Mouse (Mus musculus): ENCODE measurements at regions not wholly inside any gene's neighbourhood (a gene's known extent, or its start where the extent isn't known, plus 50 kb on each side); places are given as distances from the start of the nearest gene placed in this dataset.

DNA sequence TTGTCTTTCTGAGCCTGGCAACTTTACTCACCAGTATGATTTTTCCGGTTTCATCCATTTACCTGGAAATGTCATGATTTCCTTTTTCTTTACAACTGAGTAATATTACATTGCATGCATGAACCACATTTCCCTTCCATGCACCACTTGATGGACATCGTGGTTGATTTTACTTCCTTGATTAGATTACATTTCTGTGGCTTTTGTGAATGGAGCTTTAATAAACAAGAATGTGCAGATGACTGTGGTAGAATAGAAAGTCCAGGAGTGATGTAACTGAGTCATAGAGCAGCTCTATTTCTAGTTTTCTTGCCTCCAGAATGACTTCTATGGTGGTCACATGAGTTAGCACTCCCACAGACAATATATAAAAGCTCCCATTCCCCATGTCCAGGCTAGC, 75.2 kb downstream of the Chst2 start:
- intact Hi-C loops (cut with DNase I), result no loop called here
- TF ChIP-seq CTCF (IDR thresholded peaks at IDR 0.05), result no peak

DNA sequence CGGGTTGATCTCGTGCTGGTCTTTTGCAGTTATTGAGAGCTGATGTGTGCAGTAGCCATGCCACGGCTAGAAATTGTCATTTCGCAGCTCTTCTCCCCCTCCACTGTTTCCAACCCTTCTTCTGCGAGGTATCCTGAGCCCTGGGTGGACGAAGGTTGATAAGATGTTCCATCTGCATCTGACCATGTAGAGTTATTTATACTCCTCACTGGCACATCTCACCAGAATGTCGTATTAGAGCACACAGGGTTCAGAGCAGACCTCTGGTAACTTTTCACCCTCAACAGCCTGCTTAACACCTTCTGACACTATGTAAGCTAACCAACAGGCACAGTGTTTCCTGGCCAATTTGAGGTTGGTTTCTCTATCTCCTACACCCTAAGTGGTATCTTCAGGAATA, 76.4 kb downstream of the Chst2 start:
- intact Hi-C loops (cut with DNase I), result no loop called here
- no peak overlapping the region for H3K27ac ChIP-seq
- DNase-seq (ENCODE audit: extremely low spot score in 1 of 2, low spot score in 2 of 2), result no peak
- no peak overlapping the region for H3K4me3 ChIP-seq
- TF ChIP-seq CTCF (IDR thresholded peaks at IDR 0.05), result no peak

More for the DNA sequence above, 75.2 kb downstream of the Chst2 start:
- H3K4me3 ChIP-seq, result no peak overlapping the region
- DNase-seq (ENCODE audit: extremely low spot score in 1 of 2, low spot score in 2 of 2), result no peak
- no peak overlapping the region for H3K27ac ChIP-seq

DNA sequence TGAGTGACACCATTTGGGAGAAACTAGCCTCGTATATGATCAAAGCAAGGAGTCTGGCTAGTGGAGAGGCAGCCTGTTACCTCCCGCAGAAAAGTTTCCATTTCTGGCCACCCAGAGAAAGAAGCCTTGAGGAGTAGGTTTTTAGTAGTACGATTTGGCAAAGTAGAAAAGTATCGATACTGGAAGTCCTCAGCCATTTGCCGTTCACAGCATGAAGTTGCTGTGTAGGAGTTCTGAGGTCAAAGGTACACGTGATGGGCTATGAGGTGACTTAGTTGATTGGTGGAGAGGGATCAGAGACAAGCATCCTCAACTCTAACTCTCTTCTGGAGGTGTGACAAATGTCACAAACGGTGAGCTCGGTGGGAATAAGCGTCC, 77.5 kb downstream of the Chst2 start:
- no peak for DNase-seq (ENCODE audit: extremely low spot score in 1 of 2, low spot score in 2 of 2)
- intact Hi-C loops (cut with DNase I), result no loop called here
- no peak overlapping the region for H3K4me3 ChIP-seq
- H3K27ac ChIP-seq, result no peak overlapping the region
- no peak for TF ChIP-seq CTCF (IDR thresholded peaks at IDR 0.05)

DNA sequence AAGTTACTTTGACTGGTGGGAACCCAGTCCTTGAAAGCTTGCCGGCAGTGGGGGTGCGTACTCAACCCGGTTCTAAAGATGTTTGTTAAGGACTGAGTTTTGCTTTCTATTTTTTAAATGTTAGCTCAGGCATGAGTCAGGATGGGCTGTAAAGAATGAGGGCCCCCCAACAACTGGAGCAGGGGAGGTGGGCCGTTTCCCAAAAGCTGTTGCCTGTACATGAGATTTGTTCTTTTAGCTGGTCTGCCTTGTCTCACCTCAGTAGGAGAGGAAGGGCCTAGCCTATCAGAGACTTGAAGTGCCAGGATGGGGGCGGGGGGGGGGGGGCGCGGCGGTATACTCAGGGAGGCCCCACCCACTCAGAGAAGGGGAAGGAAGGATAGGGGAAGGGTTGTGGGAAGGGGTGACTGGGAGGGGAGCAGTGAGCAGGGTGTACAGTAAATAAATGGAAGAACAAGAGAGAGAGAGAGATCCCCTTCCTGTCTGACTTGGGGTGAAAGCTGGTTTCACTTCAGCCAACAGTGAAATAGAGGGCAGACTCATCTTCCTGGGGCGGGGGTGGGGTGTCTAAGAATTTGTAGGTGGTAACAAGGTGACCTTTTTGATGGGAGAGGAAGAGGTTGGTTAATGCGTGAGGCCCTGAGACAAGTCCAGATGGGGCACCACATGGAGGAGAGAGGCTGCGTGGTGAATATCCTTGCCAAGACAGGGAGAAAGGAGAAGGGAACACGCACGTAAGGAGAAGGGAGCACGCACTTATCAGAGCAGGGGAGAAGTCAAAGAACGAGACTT, 78.1 kb downstream of the Chst2 start:
- no peak overlapping the region for H3K27ac ChIP-seq
- TF ChIP-seq CTCF (IDR thresholded peaks at IDR 0.05), result no peak
- no peak overlapping the region for H3K4me3 ChIP-seq
- intact Hi-C loops (cut with DNase I), result no loop called here
- DNase-seq (ENCODE audit: extremely low spot score in 1 of 2, low spot score in 2 of 2), result no peak

DNA sequence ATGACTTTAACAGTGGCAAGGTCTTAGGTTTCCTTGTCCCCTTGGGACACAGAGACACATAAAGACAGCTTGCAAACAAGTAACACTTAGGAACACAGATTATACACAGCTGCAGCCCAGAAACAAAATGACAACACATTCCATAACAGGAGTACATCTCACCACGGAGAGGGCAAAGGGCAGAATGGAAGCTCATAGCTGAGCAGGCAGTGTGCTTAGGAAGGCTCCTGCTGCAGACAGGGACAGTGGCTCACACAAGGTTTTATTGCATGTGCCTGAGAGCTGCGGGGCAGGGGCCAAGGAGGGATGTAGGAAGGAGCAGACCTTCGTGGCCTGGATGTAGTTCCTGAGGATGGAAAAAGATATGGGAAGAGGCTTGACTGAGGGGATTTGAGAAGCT, 78.8 kb downstream of the Chst2 start:
- no peak for TF ChIP-seq CTCF (IDR thresholded peaks at IDR 0.05)
- H3K4me3 ChIP-seq, result no peak overlapping the region
- intact Hi-C loops (cut with DNase I), result no loop called here
- no peak for DNase-seq (ENCODE audit: extremely low spot score in 1 of 2, low spot score in 2 of 2)
- no peak overlapping the region for H3K27ac ChIP-seq

DNA sequence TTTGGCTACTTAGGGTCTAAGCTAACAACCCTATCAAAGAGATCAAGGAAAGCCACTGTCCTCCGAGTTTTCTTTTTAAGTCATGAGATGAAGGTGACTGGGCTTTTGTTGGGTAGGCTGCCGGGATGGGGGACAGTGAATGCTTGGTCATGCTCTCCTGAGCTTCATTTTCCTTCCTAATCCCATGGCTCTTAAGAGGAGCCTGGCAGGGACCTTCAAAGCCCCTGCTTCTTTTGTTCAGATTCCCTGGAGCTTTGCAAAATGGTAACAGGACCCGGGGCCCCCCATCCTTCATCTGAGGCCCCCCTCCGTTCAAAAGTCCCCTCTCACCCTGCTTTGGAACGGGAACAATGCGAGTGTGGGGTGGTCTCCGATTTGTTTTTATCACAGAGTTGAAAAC, 82.9 kb downstream of the Chst2 start:
- H3K4me3 ChIP-seq, result no peak overlapping the region
- intact Hi-C loops (cut with DNase I), result loop anchor here (2.0 to 5.0 kb wide), 5 partner anchors 84 to 671 kb away; partner anchors contain the start of gene Chst2
- no peak overlapping the region for H3K27ac ChIP-seq
- no peak for DNase-seq (ENCODE audit: extremely low spot score in 1 of 2, low spot score in 2 of 2)
- TF ChIP-seq CTCF (IDR thresholded peaks at IDR 0.05), result no peak

DNA sequence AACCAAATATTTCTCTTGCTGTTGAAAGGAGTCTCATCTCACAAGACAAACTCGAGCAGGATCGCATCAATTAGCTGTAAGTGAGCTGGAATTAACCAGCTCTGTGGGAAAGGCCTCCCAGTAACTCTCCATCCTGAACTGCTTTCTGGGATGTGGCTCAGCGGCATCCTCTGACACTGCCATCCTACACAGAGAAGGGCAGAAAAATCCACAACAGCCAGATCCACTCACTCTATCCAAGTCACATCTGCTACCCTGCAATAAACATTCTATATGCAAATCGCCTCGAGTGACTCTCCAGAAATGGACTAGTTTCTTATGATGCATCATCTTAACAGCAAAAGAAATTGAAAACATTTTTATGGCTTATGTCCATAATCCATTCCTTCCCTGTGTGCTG, 83.6 kb downstream of the Chst2 start:
- intact Hi-C loops (cut with DNase I), result loop anchor here (2.0 to 5.0 kb wide), 5 partner anchors 84 to 671 kb away; partner anchors contain the start of gene Chst2
- no peak overlapping the region for H3K4me3 ChIP-seq
- TF ChIP-seq CTCF (IDR thresholded peaks at IDR 0.05), result no peak
- peak overlapping the region; percentile 72; the same call in 1 of the 2 replicates for H3K27ac ChIP-seq
- peak; percentile 11 to 33 for DNase-seq (ENCODE audit: extremely low spot score in 1 of 2, low spot score in 2 of 2)

DNA sequence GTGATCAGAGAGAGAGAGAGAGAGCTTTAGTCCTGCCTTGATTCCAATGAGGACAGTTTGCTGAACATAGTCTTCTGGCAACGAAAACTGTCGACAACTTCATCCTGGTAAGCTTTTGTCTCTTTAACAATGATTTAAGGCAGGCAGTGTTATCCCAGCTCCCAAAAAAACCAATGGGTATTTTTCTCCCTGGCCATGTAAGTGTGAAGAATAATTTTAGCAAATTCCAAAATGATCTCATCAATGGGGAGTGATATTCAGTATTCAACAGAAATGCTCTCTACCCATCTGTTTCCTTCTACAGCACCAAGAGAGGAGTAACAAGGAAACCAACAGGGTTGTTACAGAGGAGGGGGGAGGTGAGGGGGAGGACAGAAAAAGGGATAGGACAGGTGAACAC, 84.5 kb downstream of the Chst2 start:
- no peak overlapping the region for H3K4me3 ChIP-seq
- H3K27ac ChIP-seq, result peak overlapping the region; percentile 72; the same call in 1 of the 2 replicates
- no peak for DNase-seq (ENCODE audit: extremely low spot score in 1 of 2, low spot score in 2 of 2)
- intact Hi-C loops (cut with DNase I), result loop anchor here (2.0 to 5.0 kb wide), 5 partner anchors 85 to 670 kb away; partner anchors contain the start of gene Chst2
- no peak for TF ChIP-seq CTCF (IDR thresholded peaks at IDR 0.05)

DNA sequence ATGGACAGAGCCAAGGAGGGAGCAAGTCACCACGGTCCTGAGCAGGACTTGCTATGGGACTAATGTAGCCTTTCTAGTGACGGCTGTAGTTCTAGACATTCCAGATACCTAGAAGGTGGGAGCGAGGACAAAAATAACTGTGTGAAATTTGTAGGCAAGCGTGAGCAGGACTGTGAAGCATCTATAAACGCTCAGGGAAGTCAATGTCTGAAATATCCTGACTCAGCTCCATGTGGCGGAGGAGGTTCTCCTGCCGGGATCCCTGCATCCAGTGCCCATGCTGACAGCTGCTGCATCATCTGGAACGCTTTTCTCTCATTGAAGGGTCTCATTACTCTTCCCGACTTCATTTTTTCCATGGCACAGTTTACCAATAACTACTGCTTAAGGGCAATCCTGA, 87.6 kb downstream of the Chst2 start:
- Histone ChIP-seq H3K4me3 (no peak overlapping the region), H3K27ac (no peak overlapping the region)
- peak; percentile 23 to 26 for DNase-seq (ENCODE audit: extremely low spot score in 1 of 2, low spot score in 2 of 2)
- intact Hi-C loops (cut with DNase I), result no loop called here
- no peak for TF ChIP-seq CTCF (IDR thresholded peaks at IDR 0.05)

DNA sequence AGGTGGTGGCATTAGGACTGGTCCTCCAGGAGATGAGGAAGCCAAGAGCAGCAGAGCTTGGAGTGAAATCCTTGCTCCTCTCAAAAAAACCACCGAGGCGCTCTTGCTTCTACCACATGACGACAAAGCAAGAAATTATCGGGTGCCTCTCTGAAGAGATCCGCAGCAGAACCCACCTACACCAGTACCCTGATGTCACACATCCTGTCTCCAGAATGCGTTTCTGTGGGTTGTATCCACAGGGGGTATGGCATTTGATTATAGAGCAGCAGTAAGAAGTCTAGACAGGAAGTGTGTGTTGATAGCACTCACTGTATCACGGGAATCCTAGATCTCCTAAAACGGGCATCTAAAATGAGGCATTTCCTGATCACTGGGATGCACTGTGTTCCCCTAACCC, 89.8 kb downstream of the Chst2 start:
- Histone ChIP-seq H3K4me3 (no peak overlapping the region), H3K27ac (no peak overlapping the region)
- intact Hi-C loops (cut with DNase I), result no loop called here
- TF ChIP-seq CTCF (IDR thresholded peaks at IDR 0.05), result no peak
- no peak for DNase-seq (ENCODE audit: extremely low spot score in 1 of 2, low spot score in 2 of 2)

DNA sequence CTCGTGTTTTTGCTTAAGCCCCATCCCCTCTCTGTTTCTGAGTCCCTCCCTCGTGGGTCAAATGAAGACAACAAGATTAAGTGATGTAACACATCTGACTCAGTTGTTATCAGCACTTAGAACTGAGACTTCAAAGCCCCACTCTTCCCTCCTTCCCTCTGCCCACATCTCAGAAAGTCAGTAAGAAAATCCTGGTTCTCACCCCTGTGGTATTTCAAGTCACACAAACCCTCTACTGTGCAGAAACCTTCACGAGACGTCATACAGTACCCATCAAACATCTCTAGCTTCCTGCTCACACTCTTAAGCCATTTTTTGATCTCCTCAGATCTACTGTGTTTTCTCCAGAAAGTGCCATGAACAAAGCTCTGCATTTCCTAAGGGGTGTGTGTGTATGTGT, 91.4 kb downstream of the Chst2 start:
- TF ChIP-seq CTCF (IDR thresholded peaks at IDR 0.05), result no peak
- H3K4me3 ChIP-seq, result no peak overlapping the region
- H3K27ac ChIP-seq, result no peak overlapping the region
- intact Hi-C loops (cut with DNase I), result no loop called here
- DNase-seq (ENCODE audit: extremely low spot score in 1 of 2, low spot score in 2 of 2), result no peak

DNA sequence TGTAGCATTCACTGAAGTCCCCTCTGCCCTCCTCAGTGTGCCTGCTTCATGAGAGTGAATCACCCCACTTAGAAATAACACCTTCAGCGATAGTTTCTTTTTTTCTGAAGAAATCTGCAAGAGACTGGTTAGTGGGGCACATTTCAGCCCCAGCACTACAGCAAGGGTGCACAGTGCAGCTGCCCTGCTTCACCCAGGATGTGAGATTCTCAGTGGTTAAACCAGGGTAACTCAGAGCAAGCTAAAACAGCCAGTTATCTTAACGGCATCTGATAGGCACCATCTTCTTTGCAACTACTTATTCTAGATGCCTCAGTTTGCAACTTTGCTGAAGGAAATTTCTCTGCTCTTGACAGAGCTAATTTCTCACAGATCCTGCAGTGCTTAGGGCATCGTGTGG, 94.9 kb downstream of the Chst2 start:
- no peak for TF ChIP-seq CTCF (IDR thresholded peaks at IDR 0.05)
- intact Hi-C loops (cut with DNase I), result no loop called here
- DNase-seq (ENCODE audit: extremely low spot score in 1 of 2, low spot score in 2 of 2), result no peak
- H3K27ac ChIP-seq, result no peak overlapping the region
- H3K4me3 ChIP-seq, result no peak overlapping the region

DNA sequence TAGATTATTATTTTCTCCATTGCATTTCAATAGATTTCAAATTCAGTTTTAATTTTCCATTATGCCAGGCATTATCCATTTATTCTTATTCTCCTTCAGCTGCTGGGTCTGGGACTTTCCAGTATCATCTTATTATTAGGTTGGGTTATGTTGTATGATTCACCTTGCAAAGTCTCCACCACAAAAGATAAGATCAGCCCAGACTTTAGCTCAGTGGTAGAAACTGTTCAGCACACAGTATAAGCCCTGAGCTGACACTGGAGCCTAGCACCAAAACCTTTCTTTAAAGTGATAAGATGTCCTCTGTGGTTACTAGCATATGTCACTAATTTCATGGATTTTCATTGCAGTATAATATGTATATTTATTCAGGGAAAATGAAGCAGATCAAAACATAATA, 117.5 kb downstream of the Chst2 start:
- Histone ChIP-seq H3K27ac (no peak overlapping the region), H3K4me3 (no peak overlapping the region)
- no peak for TF ChIP-seq CTCF (IDR thresholded peaks at IDR 0.05)
- intact Hi-C loops (cut with DNase I), result no loop called here
- DNase-seq (ENCODE audit: extremely low spot score in 1 of 2, low spot score in 2 of 2), result no peak
